Mouse (Mus musculus): ENCODE results near the gene Tmem54. TPM values are rescaled to one million over a fixed set of nuclear protein-coding genes. Genes with fewer than 3 reads are reported as not detected.

The Tmem54 gene
- polyA plus RNA-seq, 1 experiment = not detected

DNA sequence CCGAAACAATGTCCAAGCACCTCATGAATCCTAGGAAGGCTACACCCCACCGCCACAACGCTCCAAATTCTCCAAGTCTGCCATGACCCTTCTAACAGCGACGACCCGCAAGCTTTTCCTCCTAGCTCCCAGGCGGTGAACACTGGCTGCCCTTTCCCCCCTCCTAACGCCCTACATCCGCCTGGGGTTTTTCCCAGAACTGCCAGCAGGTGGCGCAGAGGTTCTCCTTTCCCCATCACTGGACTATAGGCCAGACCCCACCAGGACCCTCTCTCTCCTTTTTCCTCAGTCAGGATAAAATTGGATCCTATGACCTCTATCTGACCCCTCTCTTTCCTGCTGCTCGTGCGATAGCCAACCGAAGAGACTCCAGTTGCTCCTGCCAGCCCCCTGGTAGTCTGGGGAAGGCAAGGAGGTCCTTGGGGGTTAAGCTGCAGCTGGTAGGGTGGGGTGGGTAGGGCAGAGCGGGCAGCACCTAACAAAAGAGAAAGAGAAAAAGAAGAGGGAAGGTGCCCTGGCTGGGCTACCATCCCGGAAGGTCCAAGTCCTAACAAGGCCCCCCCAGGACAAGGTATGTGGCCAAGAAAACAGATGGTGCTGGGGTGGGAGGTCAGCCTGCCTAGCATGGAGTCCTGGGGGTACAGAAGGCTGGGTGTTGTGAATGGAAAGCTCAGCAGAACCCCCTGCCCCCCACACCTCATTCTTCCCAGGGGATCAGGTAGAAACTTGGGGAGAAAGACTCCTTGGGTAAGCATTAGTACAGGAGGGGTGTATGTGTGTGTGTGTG, 29.6 kb downstream of the Tmem54 start:
- Histone ChIP-seq H3K4me3 (replicated peaks) (no peak overlapping the region), H3K27me3 (ENCODE audit: control insufficient read depth) (peaks cover 88% of the 10 kb centered on the region), H3K9me3 (ENCODE audit: control insufficient read depth, low read length) (peaks cover 5% of the 10 kb centered on the region; the same call in 1 of the 2 replicates), H3K4me1 (ENCODE audit: control insufficient read depth) (peaks cover 49% of the 10 kb centered on the region), H3K36me3 (ENCODE audit: control insufficient read depth) (no peaks in the 10 kb centered on the region)
- TF ChIP-seq TAL1 (IDR thresholded peaks at IDR 0.05; ENCODE audit: low read length) (no peak), GATA1 (IDR thresholded peaks at IDR 0.05; ENCODE audit: low read length) (no peak)

DNA sequence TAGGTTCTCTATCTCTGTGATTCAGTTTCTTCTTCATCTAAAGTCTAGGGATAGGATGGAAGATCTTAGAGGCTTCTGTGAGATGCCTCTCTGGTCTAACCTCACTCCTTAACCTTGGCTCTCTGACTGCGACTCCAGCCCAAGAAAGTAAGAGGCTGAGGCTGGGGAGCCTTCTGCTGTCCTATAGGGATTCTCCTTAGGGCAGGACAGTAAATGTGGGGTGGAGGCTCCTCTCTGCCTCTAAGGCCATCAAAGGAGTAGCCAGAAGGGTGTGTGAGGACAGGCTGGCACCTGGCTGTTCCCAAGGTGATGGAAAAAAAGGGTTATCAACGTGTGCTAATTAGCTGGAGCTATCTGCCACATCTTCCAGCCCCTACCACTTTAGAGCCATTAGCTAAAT, 30.3 kb downstream of the Tmem54 start:
- TF ChIP-seq GATA1 (IDR thresholded peaks at IDR 0.05; ENCODE audit: low read length) (no peak), TAL1 (IDR thresholded peaks at IDR 0.05; ENCODE audit: low read length) (no peak)
- peaks cover 5% of the 10 kb centered on the region; the same call in 1 of the 2 replicates for H3K9me3 ChIP-seq (ENCODE audit: control insufficient read depth, low read length)
- H3K4me3 ChIP-seq (replicated peaks) = no peak overlapping the region
- peaks cover 83% of the 10 kb centered on the region for H3K27me3 ChIP-seq (ENCODE audit: control insufficient read depth)
- H3K36me3 ChIP-seq (ENCODE audit: control insufficient read depth) = no peaks in the 10 kb centered on the region
- peaks cover 51% of the 10 kb centered on the region for H3K4me1 ChIP-seq (ENCODE audit: control insufficient read depth)

DNA sequence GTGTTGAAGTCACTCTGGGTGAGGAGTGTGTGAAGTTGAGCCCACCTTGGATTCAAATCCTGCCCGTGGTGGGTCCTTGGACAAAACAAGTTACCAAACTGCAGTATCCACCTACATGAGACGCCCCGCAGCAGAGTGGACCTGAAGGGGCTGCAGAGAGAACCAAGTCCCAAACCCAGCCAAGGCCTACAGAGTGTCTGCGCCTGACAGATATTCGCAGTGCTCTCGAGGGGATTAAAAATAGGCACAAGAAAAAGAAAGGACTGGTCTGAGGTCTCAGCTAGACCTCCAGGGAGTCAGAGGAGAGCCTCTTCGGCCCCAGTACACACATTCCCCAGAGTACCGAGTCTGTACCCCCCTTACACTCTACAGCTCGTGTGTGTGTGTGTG, 30.8 kb downstream of the Tmem54 start:
- Histone ChIP-seq H3K27me3 (ENCODE audit: control insufficient read depth) (peaks cover 77% of the 10 kb centered on the region), H3K9me3 (ENCODE audit: control insufficient read depth, low read length) (peaks cover 5% of the 10 kb centered on the region; the same call in 1 of the 2 replicates), H3K4me3 (replicated peaks) (peak overlapping the region; percentile 39), H3K4me1 (ENCODE audit: control insufficient read depth) (peaks cover 52% of the 10 kb centered on the region), H3K36me3 (ENCODE audit: control insufficient read depth) (no peaks in the 10 kb centered on the region)
- no peak for TF ChIP-seq TAL1 (IDR thresholded peaks at IDR 0.05; ENCODE audit: low read length)
- TF ChIP-seq GATA1 (IDR thresholded peaks at IDR 0.05; ENCODE audit: low read length) = no peak

DNA sequence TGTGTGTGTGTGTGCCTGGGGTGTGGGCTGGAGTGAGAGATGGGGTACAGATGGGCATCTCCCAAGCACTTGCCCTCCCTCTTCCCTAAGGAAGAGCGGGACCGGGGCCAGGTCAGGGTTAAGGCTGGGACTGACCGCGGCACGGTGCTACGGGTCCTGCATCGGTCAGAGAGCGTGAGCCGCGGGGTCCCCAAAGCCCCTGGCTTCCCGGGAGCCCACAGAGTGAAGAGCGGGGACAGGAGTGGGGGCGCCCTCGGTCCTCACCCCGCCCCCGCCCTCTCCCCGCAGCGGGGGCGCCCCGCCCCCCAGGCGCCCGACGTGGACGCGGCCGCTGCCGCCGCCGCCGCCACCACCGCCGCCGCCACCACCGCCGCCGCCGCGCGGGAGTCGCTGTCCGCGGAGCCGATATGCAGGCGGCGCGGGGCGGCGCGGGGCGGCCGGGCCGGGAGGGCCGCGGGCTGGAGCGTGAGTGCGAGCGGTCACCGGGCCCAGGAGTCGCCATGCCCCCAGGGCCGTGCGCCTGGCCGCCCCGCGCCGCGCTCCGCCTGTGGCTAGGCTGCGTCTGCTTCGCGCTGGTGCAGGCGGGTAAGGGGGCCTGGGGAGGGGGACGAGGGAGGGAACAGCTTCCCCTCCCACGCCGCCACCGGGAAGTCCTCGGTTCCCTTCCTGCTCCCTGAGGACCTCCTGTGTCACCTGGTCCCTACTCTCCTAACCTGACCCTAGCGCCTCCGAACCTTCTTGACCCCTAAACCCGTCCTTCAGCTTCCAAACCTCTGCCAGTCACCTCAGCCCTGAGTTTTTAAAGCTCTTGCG, 31.4 kb downstream of the Tmem54 start, which contains the start of gene Fndc5:
TSS of gene Fndc5 (plus strand) at position 421 of the 813 bp plus-strand sequence.
- Histone ChIP-seq H3K4me1 (ENCODE audit: control insufficient read depth) (peaks cover 57% of the 10 kb centered on the region), H3K27me3 (ENCODE audit: control insufficient read depth) (peaks cover 71% of the 10 kb centered on the region), H3K36me3 (ENCODE audit: control insufficient read depth) (no peaks in the 10 kb centered on the region), H3K9me3 (ENCODE audit: control insufficient read depth, low read length) (peaks cover 5% of the 10 kb centered on the region; the same call in 1 of the 2 replicates), H3K4me3 (replicated peaks) (peak within 1 kb of the TSS; percentile 48)
- TF ChIP-seq GATA1 (IDR thresholded peaks at IDR 0.05; ENCODE audit: low read length) (no peak), TAL1 (IDR thresholded peaks at IDR 0.05; ENCODE audit: low read length) (no peak)

DNA sequence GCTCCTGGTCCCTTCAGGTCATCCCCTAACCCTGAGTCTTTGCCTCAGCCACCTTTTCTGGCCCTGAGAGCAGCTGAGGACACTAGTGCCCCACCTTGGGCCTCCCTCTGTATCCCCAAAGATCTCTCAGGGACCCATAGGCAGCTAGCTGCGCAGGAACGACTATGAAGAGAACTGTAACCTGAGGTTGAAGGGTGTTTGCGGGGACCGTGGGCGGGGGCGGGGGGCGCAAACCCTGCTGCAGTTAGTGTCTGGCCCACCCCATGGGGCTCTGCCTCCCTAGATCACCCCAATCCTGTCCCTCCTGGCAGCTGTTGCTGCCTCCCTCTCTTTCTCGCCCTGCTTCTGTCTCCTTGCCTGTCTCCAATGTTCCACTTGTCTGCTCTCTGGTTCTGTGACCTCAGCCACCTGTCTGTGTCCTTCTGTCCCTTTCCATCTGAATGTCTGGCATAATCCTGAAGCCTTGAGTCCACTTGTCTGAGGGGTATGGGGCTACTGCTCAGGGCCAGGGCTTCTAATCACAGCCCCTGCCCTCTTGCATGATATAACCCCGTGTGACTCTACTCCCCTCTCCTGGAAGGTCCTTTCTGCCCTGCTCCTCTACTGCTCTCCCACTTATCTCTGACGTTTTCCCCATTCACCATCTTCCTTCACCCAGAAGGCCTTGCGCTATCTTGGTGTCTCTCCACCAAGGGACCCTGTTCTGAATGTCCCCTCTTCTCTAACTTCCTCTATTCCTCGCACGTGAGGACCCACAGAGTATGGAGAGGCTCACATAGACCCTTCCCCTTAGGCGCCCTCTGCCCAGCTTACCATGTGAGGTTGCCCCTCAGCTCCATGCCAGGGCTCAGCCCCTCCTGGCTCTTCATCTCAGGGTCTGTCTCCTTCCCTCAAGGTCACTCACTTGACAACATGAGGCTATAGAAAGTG, 32.3 kb downstream of the Tmem54 start:
- H3K9me3 ChIP-seq (ENCODE audit: control insufficient read depth, low read length) = peaks cover 5% of the 10 kb centered on the region; the same call in 1 of the 2 replicates
- peaks cover 66% of the 10 kb centered on the region for H3K4me1 ChIP-seq (ENCODE audit: control insufficient read depth)
- peaks cover 63% of the 10 kb centered on the region for H3K27me3 ChIP-seq (ENCODE audit: control insufficient read depth)
- H3K4me3 ChIP-seq (replicated peaks) = no peak overlapping the region
- TF ChIP-seq TAL1 (IDR thresholded peaks at IDR 0.05; ENCODE audit: low read length) (no peak), GATA1 (IDR thresholded peaks at IDR 0.05; ENCODE audit: low read length) (no peak)
- H3K36me3 ChIP-seq (ENCODE audit: control insufficient read depth) = peaks cover 2% of the 10 kb centered on the region; the same call in 1 of the 2 replicates

DNA sequence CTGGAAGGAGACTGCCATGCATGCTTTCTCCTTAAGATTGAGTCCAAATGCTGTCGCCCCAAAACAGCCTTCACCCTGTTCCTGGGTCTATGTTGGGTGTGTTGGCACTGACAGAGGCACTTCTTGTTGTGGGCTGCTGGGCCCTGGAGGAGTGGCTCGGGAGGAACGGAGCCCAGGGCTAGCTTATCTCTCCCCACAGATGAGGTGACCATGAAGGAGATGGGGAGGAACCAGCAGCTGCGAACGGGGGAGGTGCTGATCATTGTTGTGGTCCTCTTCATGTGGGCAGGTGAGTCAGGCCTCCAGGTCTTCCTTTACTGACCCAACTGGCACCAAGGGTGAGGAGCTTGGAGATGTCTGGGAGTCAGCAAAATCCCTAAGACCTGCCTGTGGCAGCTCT, 34.3 kb downstream of the Tmem54 start:
- H3K9me3 ChIP-seq (ENCODE audit: control insufficient read depth, low read length) = peaks cover 5% of the 10 kb centered on the region; the same call in 1 of the 2 replicates
- peak overlapping the region; percentile 48 for H3K4me3 ChIP-seq (replicated peaks)
- H3K4me1 ChIP-seq (ENCODE audit: control insufficient read depth) = peaks cover 69% of the 10 kb centered on the region
- TF ChIP-seq TAL1 (IDR thresholded peaks at IDR 0.05; ENCODE audit: low read length) (peak; percentile 75), GATA1 (IDR thresholded peaks at IDR 0.05; ENCODE audit: low read length) (peak; percentile 79)
- H3K36me3 ChIP-seq (ENCODE audit: control insufficient read depth) = peaks cover 11% of the 10 kb centered on the region
- H3K27me3 ChIP-seq (ENCODE audit: control insufficient read depth) = peaks cover 44% of the 10 kb centered on the region

DNA sequence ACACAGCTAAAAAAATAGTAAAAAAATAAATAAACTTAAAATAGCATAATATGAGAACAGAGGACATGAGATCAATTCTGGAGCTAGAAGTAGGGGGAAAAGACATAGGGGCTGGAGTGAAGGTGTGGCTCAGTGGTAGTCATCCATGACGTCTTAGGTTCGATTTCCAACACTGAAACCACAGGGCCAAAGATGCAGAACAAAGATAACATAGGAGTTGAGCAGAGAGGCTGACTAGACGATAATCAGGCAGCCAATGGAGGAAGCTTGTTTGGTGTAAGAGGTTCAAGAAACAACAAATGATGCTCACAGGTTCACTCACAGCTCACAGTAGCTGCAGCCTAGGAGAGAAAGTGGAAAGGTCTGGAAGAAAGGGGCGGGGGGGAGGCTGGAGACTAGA, 35.5 kb downstream of the Tmem54 start:
- Histone ChIP-seq H3K4me3 (replicated peaks) (no peak overlapping the region), H3K9me3 (ENCODE audit: control insufficient read depth, low read length) (peaks cover 5% of the 10 kb centered on the region; the same call in 1 of the 2 replicates), H3K27me3 (ENCODE audit: control insufficient read depth) (peaks cover 32% of the 10 kb centered on the region), H3K4me1 (ENCODE audit: control insufficient read depth) (peaks cover 67% of the 10 kb centered on the region), H3K36me3 (ENCODE audit: control insufficient read depth) (peaks cover 15% of the 10 kb centered on the region)
- TF ChIP-seq GATA1 (IDR thresholded peaks at IDR 0.05; ENCODE audit: low read length) = peak; percentile 73
- TF ChIP-seq TAL1 (IDR thresholded peaks at IDR 0.05; ENCODE audit: low read length) = no peak

All from erythroblast, embryonic 14.5 days (primary cell).